ENCODE assay signal across 18 mouse cellular contexts in genomic region chr6:145122423-145123059, GRCm38 (mm10). TPM values are rescaled to one million over a fixed set of nuclear protein-coding genes. Genes with fewer than 3 reads are reported as not detected.
DNase-seq lines count a peak whose midpoint lies in the region; ATAC-seq and TF ChIP-seq lines count a peak whose summit lies in the region.
"Had no signal": no experiment of that assay in that cellular context is flagged by ENCODE, and none has a peak within 500 bp of the region (broad histone marks: within the 10 kb centered on the region; RNA-seq: fewer than 3 reads in every experiment).

No protein-coding gene starts in this region.

- H3K4me2 ChIP-seq in myocyte (ENCODE audit: low read depth), result peak overlapping the region; percentile 43
- H3K4me2 ChIP-seq: embryonic facial prominence, embryonic 12.5 days; forebrain, embryonic 15.5 days; hindbrain, embryonic 15.5 days had no signal

- TF ChIP-seq CTCF in heart, adult 2 months (IDR thresholded peaks at IDR 0.05), result no peak
- no peak for TF ChIP-seq CTCF in spleen, adult 2 months (IDR thresholded peaks at IDR 0.05; ENCODE audit: extremely low read depth, insufficient read depth, insufficient read length, insufficient replicate concordance)

- intact Hi-C loops in heart, adult 2 months (cut with DNase I), result loop anchor here (2.0 to 5.0 kb wide), 2 partner anchors 35 to 62 kb away; no protein-coding TSS in a partner anchor

- H3K4me1 ChIP-seq in heart, adult 2 months (ENCODE audit: control insufficient read depth, insufficient read depth, low read length), result peaks cover 7% of the 10 kb centered on the region
- H3K4me1 ChIP-seq in spleen, adult 2 months (ENCODE audit: control insufficient read depth, insufficient read depth, insufficient read length), result peaks cover 7% of the 10 kb centered on the region
- H3K4me1 ChIP-seq: forebrain, embryonic 15.5 days; hindbrain, embryonic 15.5 days had no signal

- no peak for TF ChIP-seq EP300 in heart, adult 2 months (IDR thresholded peaks at IDR 0.05; ENCODE audit: insufficient read depth, low read depth, low read length)

- WGBS in heart, adult 2 months, result 54% methylated on average over 8 of the region's 8 CpGs
- WGBS in spleen, adult 2 months, result 6% methylated on average over 8 of the region's 8 CpGs

- H3K36me3 ChIP-seq in heart, adult 2 months (ENCODE audit: control insufficient read depth, insufficient read depth, low read length), result no peaks in the 10 kb centered on the region
- H3K36me3 ChIP-seq in spleen, adult 2 months (ENCODE audit: control insufficient read depth, insufficient read depth, low read length), result peaks cover 2% of the 10 kb centered on the region
- no peaks in the 10 kb centered on the region for H3K36me3 ChIP-seq in myocyte (ENCODE audit: control insufficient read depth, insufficient read depth)
- H3K36me3 ChIP-seq: embryonic facial prominence, embryonic 12.5 days; forebrain, embryonic 15.5 days; hindbrain, embryonic 15.5 days had no signal

- no peak overlapping the region for H3ac ChIP-seq in myocyte (ENCODE audit: control insufficient read depth, insufficient read length)

- H3K9ac ChIP-seq in heart, adult 2 months (ENCODE audit: low read depth, low read length), result no peak overlapping the region
- H3K9ac ChIP-seq: embryonic facial prominence, embryonic 12.5 days; forebrain, embryonic 15.5 days; hindbrain, embryonic 15.5 days had no signal

- no peaks in the 10 kb centered on the region for H3K27me3 ChIP-seq in heart, adult 2 months (ENCODE audit: control insufficient read depth, insufficient read depth, low read length)
- H3K27me3 ChIP-seq in spleen, adult 2 months (ENCODE audit: control insufficient read depth, insufficient read depth, low read length), result no peaks in the 10 kb centered on the region
- no peaks in the 10 kb centered on the region for H3K27me3 ChIP-seq in myocyte (ENCODE audit: control insufficient read depth, insufficient read depth, insufficient read length)
- H3K27me3 ChIP-seq: embryonic facial prominence, embryonic 12.5 days; forebrain, embryonic 15.5 days; hindbrain, embryonic 15.5 days had no signal

- H3K27ac ChIP-seq in heart, adult 2 months, result peak overlapping the region; percentile 70
- peak overlapping the region; percentile 95 for H3K27ac ChIP-seq in spleen, adult 2 months (ENCODE audit: insufficient read depth, low read length)
- H3K27ac ChIP-seq: embryonic facial prominence, embryonic 12.5 days; forebrain, embryonic 15.5 days; hindbrain, embryonic 15.5 days had no signal

- DNase-seq in heart, adult 2 months, result no peak
- no peak for DNase-seq in heart, adult 9 months (ENCODE audit: low spot score in 2 of 2)
- DNase-seq in spleen, adult 2 months (ENCODE audit: low read depth in 1 of 2, low spot score in 2 of 2), result no peak
- DNase-seq in spleen, postnatal 14 days (ENCODE audit: low spot score in 2 of 2), result no peak
- DNase-seq in brain, adult 2 months (ENCODE audit: low read depth, low spot score), result peak; percentile 12
- DNase-seq in ovary, postnatal 36 days (ENCODE audit: low spot score), result no peak
- DNase-seq: adrenal gland, postnatal 36 days; cerebellum, adult 8-10 months; gastrocnemius, postnatal 36 days; kidney, adult 8-10 months; left cerebral cortex, postnatal 4 days; lung, postnatal 10 days had no signal

- no peaks in the 10 kb centered on the region for H3K79me2 ChIP-seq in heart, adult 2 months (replicated peaks; ENCODE audit: control insufficient read depth, insufficient read depth, low read length)
- H3K79me2 ChIP-seq in myocyte (ENCODE audit: control insufficient read depth, insufficient read depth), result no peaks in the 10 kb centered on the region

- ATAC-seq in frontal cortex, adult (ENCODE audit: low TSS enrichment), result no peak
- ATAC-seq: forebrain, embryonic 15.5 days; midbrain, embryonic 16.5 days had no signal

- no peak overlapping the region for H3K4me3 ChIP-seq in heart, adult 2 months
- peak overlapping the region; percentile 58 for H3K4me3 ChIP-seq in spleen, adult 2 months (ENCODE audit: extremely low read depth, insufficient read depth, insufficient read length)
- H3K4me3 ChIP-seq in myocyte, result no peak overlapping the region
- H3K4me3 ChIP-seq: embryonic facial prominence, embryonic 12.5 days; forebrain, embryonic 15.5 days; hindbrain, embryonic 15.5 days had no signal

- no peak for TF ChIP-seq POLR2A in heart, adult 2 months (IDR thresholded peaks at IDR 0.05; ENCODE audit: insufficient read depth, low read depth, low read length)
- TF ChIP-seq POLR2A in spleen, adult 2 months (IDR thresholded peaks at IDR 0.05; ENCODE audit: low read depth, low read length), result no peak
- TF ChIP-seq POLR2A in myocyte (IDR thresholded peaks at IDR 0.05; ENCODE audit: insufficient read length, low read depth), result no peak

TF ChIP-seq in myocyte, 11 proteins besides CTCF, POLR2A, EP300 and RAD21:
- TF ChIP-seq MYOD1 (IDR thresholded peaks at IDR 0.05; ENCODE audit: control insufficient read depth in 1 of 3, insufficient read length in 2 of 3, low read depth in 2 of 3) (no peak), TCF3 (IDR thresholded peaks at IDR 0.05; ENCODE audit: insufficient read length, low read depth) (no peak), TCF12 (IDR thresholded peaks at IDR 0.05; ENCODE audit: insufficient read depth, poor library complexity, severe bottlenecking) (no peak), SRF (IDR thresholded peaks at IDR 0.05; ENCODE audit: control insufficient read depth, insufficient read length, low read depth) (no peak), POLR2AphosphoS2 (IDR thresholded peaks at IDR 0.05; ENCODE audit: insufficient read length, low read depth) (no peak), REST (IDR thresholded peaks at IDR 0.05; ENCODE audit: insufficient read depth, insufficient read length) (no peak), CEBPB (IDR thresholded peaks at IDR 0.05; ENCODE audit: insufficient read depth, poor library complexity, severe bottlenecking) (no peak), USF1 (IDR thresholded peaks at IDR 0.05; ENCODE audit: low read depth) (no peak), MYOG (IDR thresholded peaks at IDR 0.05; ENCODE audit: control insufficient read depth in 1 of 3, insufficient read depth in 1 of 3, insufficient read length in 2 of 3, low read depth in 2 of 3) (no peak)

RNA-seq across cellular contexts. Expression of gene Lrmp, which starts 7.1 kb away (rescaled TPM):
- 1 to 10 TPM; 1.1 to 1.9 TPM for total RNA-seq in heart, adult 2 months (2021)
- polyA plus RNA-seq in heart, adult 2 months (2012; rRNA removed), result 2.9 and 4.6 TPM in 2 replicates
- 120 and 145 TPM in 2 replicates for polyA plus RNA-seq in spleen, adult 2 months (2012; rRNA removed)
- polyA plus RNA-seq in myocyte (2012; fragmentation: generic; extraction: Trizol), result 0.04 TPM

RNA-seq across cellular contexts. Expression of gene Bcat1, which starts 46.6 kb away (rescaled TPM):
- total RNA-seq in heart, adult 2 months (2021), result 1 to 10 TPM in 1 of 2 experiments, under 1 TPM in 1; 0.86 to 1.0 TPM
- polyA plus RNA-seq in heart, adult 2 months (2012; rRNA removed), result 0.37 and 0.73 TPM in 2 replicates
- 0.32 and 0.33 TPM in 2 replicates for polyA plus RNA-seq in spleen, adult 2 months (2012; rRNA removed)
- 84.2 TPM for polyA plus RNA-seq in myocyte (2012; fragmentation: generic; extraction: Trizol)

Comparison
In these comparisons a context has a peak if more than half of its experiments do, and no peak if none do; other contexts are left out.
1. RNA of gene Lrmp, which starts 7.1 kb away (polyA plus RNA-seq): 120 to 145 TPM in spleen, adult 2 months; 2.9 to 4.6 TPM in heart, adult 2 months and 0.04 TPM in myocyte (single experiment); every median in the first group is over 10 times any median in the second.
2. RNA of gene Bcat1, which starts 46.6 kb away (polyA plus RNA-seq): 84.2 TPM in myocyte (single experiment); 0.37 to 0.73 TPM in heart, adult 2 months and 0.32 to 0.33 TPM in spleen, adult 2 months; every median in the first group is over 10 times any median in the second.